Mouse (Mus musculus) forebrain, embryonic 10.5 days (tissue): ENCODE measurements around the gene Arid3b. TPM values are rescaled to one million over a fixed set of nuclear protein-coding genes. Genes with fewer than 3 reads are reported as not detected.
A peak's percentile ranks its signal among the peaks of the same experiment; 100 is the strongest.

Experiments
- DNase-seq: peaks from one replicate; pipeline ENCODE4 v3.0.0-alpha.2; 2017; ENCODE audit warnings: low spot score; ENCODE audit errors: extremely low spot score
- H3K27ac ChIP-seq: fragments of 300-500 bp; sonication (generic); 2 replicates; pipeline ENCODE4 v1.5.1; 2016; ENCODE audit warnings: mild to moderate bottlenecking
- H3K27me3 ChIP-seq: fragments of 300-500 bp; sonication (generic); 2 replicates; pipeline ENCODE4 v1.6.1; 2016; ENCODE audit warnings: mild to moderate bottlenecking; ENCODE audit not compliant: poor library complexity, severe bottlenecking
- H3K36me3 ChIP-seq: fragments of 300-500 bp; sonication (generic); replicated peaks from 2 replicates; pipeline ENCODE4 v1.6.1; 2016; ENCODE audit warnings: mild to moderate bottlenecking, moderate library complexity
- H3K4me1 ChIP-seq: fragments of 300-500 bp; sonication (generic); 2 replicates; pipeline ENCODE4 v1.6.1; 2016
- H3K4me3 ChIP-seq: fragments of 300-500 bp; sonication (generic); 2 replicates; pipeline ENCODE4 v1.5.1; 2016; ENCODE audit warnings: mild to moderate bottlenecking, moderate library complexity
- H3K9me3 ChIP-seq: fragments of 300-500 bp; sonication (generic); 2 replicates; pipeline ENCODE4 v1.6.1; 2016; ENCODE audit warnings: mild to moderate bottlenecking, moderate library complexity
- WGBS: fragments of 180-500 bp; shearing (Covaris S2); methylation state at CpG from one replicate; pipeline ENCODE4 v1.1.7; 2016; 5-methylcytosine and 5-hydroxymethylcytosine counted together
- polyA plus RNA-seq: library from polyadenylated mRNA; unstranded; fragments of >200 nt; fragmentation: Nextera tagmentation; extraction: Ambion mirVana; gene quantifications from 2 replicates; pipeline ENCODE4 v1.2.1, GENCODE M21; 2016

The Arid3b gene
- polyA plus RNA-seq, 1 experiment from 2014 or later = 41.0 TPM

DNA sequence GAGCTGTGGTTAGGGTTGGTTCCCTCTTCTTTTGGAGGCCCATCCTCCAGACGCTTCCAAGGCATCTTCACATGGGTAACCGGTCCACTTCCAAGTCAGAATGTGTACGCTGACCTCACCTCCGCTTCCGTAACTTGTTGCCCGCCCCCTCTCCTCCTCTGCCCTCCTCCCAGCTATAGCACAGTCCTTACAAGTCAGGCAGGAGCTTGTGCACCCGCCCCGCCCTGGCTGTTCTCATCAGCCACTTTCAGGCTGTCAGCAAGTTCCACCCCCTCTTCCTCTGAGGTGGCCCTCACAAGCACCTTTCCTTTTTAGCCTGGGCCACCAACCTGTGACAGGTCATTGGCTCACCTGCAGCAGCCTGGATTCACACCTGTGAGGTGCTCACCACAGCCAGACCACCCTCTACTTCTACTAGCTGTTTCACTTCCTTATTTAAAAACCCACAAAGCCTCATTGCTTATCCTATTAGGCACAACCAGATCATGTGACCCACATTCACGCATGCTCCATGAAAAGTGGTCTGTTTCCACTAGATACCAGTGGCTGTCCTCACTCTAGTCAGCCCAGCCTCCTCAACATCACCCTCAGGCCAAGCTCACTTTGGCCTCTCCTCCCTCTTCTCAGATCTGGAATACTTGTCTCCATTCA lies 36.1 kb downstream of the Arid3b start:
- DNase-seq = no peak
- no peaks in the 10 kb centered on the region for H3K9me3 ChIP-seq
- H3K4me1 ChIP-seq = peaks cover 55% of the 10 kb centered on the region
- H3K27ac ChIP-seq = no peak overlapping the region
- peaks cover 62% of the 10 kb centered on the region for H3K36me3 ChIP-seq
- H3K4me3 ChIP-seq = no peak overlapping the region
- 91% methylated on average over 9 of the region's 9 CpGs for WGBS
- no peaks in the 10 kb centered on the region for H3K27me3 ChIP-seq

DNA sequence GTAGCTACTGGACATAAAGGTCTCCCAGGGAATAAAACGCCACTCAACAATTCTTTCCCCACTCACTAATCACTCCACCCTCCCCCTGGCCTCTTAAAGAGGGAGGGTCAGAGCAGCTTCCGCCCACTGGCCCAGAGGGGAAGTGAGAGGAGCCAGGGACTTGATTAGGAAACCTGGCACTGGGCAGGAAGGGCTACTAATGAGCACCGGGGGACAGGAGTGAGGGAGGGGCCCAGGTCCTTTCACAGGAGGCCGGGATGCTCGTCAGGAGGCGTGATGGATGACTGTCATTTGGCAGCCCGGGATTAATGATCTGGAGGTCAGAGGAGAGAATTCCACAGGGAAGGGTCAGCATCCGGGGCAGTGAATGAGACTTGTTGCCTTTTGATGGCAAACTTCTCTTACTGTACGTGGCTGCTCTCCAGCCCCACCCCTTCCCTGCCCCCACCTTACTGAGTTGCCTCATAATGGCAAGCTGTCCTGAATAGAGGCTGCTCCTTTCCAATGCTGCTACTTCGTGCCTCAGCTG lies 37.8 kb downstream of the Arid3b start:
- peak; percentile 43 for DNase-seq
- WGBS = 20% methylated on average over 10 of the region's 10 CpGs
- peaks cover 42% of the 10 kb centered on the region for H3K4me1 ChIP-seq
- 0 out of 2 replicates have a peak overlapping the region, but pooled peaks have one; percentile 3 for H3K4me3 ChIP-seq
- no peaks in the 10 kb centered on the region for H3K9me3 ChIP-seq
- H3K27ac ChIP-seq = 0 out of 2 replicates have a peak overlapping the region, but pooled peaks have one; percentile 26
- no peaks in the 10 kb centered on the region for H3K27me3 ChIP-seq
- peaks cover 73% of the 10 kb centered on the region for H3K36me3 ChIP-seq

DNA sequence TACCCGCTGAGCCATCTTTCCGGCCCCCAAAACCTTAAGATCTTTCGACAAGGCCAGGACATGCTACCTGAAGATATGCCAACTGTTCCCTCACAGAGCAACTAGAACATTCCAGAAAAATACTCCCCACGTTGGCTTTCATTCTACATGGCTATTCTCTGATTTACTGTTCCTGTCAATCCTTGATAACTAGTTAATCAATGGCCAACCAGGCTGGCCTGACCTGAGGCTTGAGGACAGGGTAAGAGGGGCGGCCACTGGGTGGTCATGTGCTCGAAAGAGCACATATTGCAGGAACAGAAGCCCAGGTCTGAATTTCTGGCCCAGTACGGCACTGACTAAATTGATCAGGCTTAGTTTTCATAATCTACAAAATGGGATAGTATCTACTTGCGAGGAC lies 39.1 kb downstream of the Arid3b start:
- 95% methylated on average over 8 of the region's 8 CpGs for WGBS
- no peaks in the 10 kb centered on the region for H3K27me3 ChIP-seq
- no peak for DNase-seq
- no peak overlapping the region for H3K4me3 ChIP-seq
- H3K36me3 ChIP-seq = peaks cover 83% of the 10 kb centered on the region
- peaks cover 29% of the 10 kb centered on the region for H3K4me1 ChIP-seq
- no peak overlapping the region for H3K27ac ChIP-seq
- no peaks in the 10 kb centered on the region for H3K9me3 ChIP-seq

DNA sequence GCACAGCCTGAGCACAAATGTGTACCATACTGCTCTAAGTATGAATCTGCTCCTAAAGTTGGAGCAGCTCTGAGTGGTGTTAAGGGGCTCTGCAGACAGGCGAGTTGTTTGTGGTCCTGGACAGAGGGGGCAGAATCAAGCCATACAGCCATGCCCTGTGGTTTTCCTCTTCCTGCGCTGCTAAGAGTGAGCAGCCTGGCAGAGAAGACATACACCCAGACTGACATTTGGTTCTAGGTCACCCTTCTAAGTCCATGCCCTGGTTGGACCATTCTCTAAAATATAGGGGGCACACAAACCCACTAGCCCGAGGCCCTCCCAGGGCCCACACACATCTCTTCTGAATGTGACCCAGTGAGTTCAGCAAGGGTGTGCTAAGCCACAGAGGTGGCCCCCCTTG lies 46.9 kb downstream of the Arid3b start:
- Histone ChIP-seq H3K27ac (no peak overlapping the region), H3K27me3 (no peaks in the 10 kb centered on the region), H3K4me1 (no peaks in the 10 kb centered on the region), H3K9me3 (no peaks in the 10 kb centered on the region), H3K36me3 (peaks cover 69% of the 10 kb centered on the region), H3K4me3 (no peak overlapping the region)
- no peak for DNase-seq
- WGBS = 86% methylated on average over 3 of the region's 3 CpGs

DNA sequence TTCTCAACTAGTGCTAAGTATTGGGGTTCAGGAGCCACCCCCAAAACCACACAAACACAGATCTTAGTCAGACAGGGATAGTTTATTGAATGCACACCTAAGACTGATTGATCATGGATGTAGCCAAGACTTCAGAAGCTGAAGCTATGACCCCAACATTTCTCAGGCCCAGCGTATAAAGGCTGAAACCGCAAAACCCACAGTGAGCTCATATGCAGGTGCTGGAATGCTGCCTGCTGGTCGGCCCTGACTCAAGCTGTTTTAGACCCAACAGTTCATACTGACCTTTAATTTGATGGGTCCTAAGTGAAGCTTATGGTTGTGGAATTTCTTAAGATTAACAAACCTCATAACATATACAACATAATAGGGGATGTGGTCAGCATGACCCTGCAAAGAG lies 53.9 kb downstream of the Arid3b start:
- Histone ChIP-seq H3K4me3 (no peak overlapping the region), H3K36me3 (0 out of 2 replicates have a peak, but pooled peaks cover 8% of the 10 kb centered on the region), H3K27me3 (no peaks in the 10 kb centered on the region), H3K27ac (no peak overlapping the region), H3K9me3 (no peaks in the 10 kb centered on the region), H3K4me1 (no peaks in the 10 kb centered on the region)
- 92% methylated on average over 3 of the region's 3 CpGs for WGBS
- DNase-seq = no peak

DNA sequence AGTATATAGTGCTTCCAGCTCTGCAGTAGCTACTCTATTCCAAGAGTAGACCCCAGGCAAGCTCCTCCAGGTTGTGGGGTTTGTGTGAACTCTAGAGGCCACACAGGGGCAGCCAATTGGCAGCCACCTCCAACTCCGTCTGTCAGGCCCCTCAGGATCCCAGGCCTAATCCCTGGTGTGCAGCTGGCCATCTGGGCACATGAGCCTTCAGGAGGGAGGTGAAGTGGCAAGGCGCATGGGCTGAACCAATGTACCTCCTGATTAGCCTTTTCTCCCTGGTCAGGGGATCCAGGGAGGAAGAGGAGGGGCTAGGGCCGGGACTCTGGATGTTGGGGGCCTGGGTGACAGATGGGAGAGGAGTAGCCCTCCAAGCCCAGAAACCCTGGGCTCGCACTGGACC lies 60.9 kb downstream of the Arid3b start:
- H3K4me1 ChIP-seq = peaks cover 20% of the 10 kb centered on the region
- no peak overlapping the region for H3K4me3 ChIP-seq
- H3K27ac ChIP-seq = peak overlapping the region; percentile 53; the same call in 1 of the 2 replicates
- no peak for DNase-seq
- H3K9me3 ChIP-seq = no peaks in the 10 kb centered on the region
- 67% methylated on average over 4 of the region's 4 CpGs for WGBS
- no peaks in the 10 kb centered on the region for H3K27me3 ChIP-seq
- H3K36me3 ChIP-seq = 0 out of 2 replicates have a peak, but pooled peaks cover 2% of the 10 kb centered on the region

DNA sequence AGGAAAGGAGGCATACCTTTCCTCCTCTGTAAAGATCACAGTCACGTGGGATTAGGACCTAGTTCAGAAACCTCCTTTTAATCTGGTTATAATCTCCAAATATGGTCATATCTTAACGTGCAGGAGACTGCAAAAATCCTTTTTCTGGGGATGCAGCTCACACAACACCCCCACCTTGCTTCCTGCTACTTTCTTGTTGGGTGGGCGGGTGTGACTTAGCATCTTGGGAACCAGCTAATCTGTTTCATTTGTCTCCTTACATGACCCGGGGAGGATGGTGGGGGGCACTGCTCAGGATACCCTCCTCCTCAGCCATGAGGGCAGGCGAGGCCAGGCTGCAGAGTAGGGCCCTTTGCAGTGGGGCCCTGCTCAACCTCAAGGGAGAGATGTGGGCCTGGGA lies 61.6 kb downstream of the Arid3b start:
- H3K4me3 ChIP-seq = no peak overlapping the region
- 0 out of 2 replicates have a peak, but pooled peaks cover 2% of the 10 kb centered on the region for H3K36me3 ChIP-seq
- whole genome bisulfite sequencing = 75% methylated on average over 5 of the region's 5 CpGs
- H3K27ac ChIP-seq = peak overlapping the region; percentile 60; the same call in 1 of the 2 replicates
- peaks cover 20% of the 10 kb centered on the region for H3K4me1 ChIP-seq
- H3K9me3 ChIP-seq = no peaks in the 10 kb centered on the region
- no peak for DNase-seq
- H3K27me3 ChIP-seq = no peaks in the 10 kb centered on the region

DNA sequence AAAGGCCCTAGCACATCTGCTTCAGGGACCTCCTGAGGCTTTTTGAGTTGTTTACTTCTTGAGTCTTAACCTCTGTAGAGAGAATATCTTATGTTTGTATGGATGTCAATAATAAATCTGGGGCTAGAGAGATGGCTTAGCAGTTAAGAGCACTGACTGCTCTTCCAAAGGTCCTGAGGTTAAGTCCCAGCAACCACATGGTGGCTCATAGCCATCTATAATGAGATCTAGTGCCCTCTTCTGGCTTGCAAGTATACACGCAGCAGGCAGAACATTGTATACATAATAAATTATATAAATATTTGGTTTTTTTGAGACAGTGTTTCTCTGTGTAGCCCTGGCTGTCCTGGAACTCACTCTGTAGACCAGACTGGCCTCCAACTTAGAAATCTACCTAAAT lies 62.4 kb downstream of the Arid3b start:
- peak overlapping the region; percentile 67; the same call in 1 of the 2 replicates for H3K27ac ChIP-seq
- no peak for DNase-seq

DNA sequence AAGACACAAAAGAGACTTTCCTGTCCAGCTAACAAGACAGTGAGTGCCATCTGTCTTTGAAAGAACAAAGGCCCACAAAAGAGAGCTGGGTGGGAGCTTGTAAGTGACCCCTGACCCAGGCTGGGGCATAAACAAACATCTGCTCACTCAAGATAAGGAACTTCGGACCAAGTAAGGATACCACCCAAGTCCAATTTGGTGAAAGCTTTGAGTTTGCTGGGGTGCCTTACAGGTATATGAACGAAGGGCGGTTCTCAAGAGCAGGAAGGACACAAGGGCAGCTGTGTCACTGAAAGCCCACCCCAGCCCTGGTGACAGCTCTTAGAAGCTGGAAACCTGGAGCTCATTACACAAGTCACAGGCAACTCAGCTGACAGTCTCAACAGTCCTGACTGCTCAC lies 62.8 kb downstream of the Arid3b start:
- Histone ChIP-seq H3K4me1 (peaks cover 20% of the 10 kb centered on the region), H3K9me3 (no peaks in the 10 kb centered on the region), H3K27me3 (no peaks in the 10 kb centered on the region), H3K27ac (peak overlapping the region; percentile 67), H3K4me3 (no peak overlapping the region), H3K36me3 (0 out of 2 replicates have a peak, but pooled peaks cover 2% of the 10 kb centered on the region)
- 88% methylated on average over 3 of the region's 3 CpGs for WGBS
- no peak for DNase-seq

More for the DNA sequence above, 62.4 kb downstream of the Arid3b start:
- WGBS = 6% methylated on average over 1 of the region's 1 CpGs
- H3K27me3 ChIP-seq = no peaks in the 10 kb centered on the region
- H3K36me3 ChIP-seq = 0 out of 2 replicates have a peak, but pooled peaks cover 2% of the 10 kb centered on the region
- no peaks in the 10 kb centered on the region for H3K9me3 ChIP-seq
- H3K4me3 ChIP-seq = no peak overlapping the region
- H3K4me1 ChIP-seq = peaks cover 20% of the 10 kb centered on the region

DNA sequence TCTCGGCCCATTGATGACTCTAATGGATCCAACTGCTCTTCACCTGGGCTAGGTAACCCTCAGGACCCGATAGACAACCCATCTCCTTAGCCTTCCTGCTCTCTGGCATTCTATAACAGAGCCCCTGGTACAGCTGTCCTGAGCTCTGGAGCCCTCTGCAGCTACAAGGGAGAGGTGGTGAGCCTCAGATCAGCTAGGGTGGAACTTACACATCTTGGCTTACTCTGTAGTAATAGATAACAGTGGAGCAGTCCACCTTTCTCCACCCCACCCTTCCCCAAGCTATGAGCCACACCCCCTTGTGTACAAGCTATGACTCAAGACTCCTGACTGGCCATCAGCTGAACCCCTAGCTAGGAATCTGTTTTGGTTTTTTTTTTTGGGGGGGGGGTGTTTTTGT lies 65.8 kb downstream of the Arid3b start:
- Histone ChIP-seq H3K27ac (no peak overlapping the region), H3K36me3 (0 out of 2 replicates have a peak, but pooled peaks cover 2% of the 10 kb centered on the region), H3K27me3 (0 out of 2 replicates have a peak, but pooled peaks cover 7% of the 10 kb centered on the region), H3K4me1 (peaks cover 31% of the 10 kb centered on the region), H3K9me3 (no peaks in the 10 kb centered on the region), H3K4me3 (no peak overlapping the region)
- 90% methylated on average over 2 of the region's 2 CpGs for WGBS
- no peak for DNase-seq

DNA sequence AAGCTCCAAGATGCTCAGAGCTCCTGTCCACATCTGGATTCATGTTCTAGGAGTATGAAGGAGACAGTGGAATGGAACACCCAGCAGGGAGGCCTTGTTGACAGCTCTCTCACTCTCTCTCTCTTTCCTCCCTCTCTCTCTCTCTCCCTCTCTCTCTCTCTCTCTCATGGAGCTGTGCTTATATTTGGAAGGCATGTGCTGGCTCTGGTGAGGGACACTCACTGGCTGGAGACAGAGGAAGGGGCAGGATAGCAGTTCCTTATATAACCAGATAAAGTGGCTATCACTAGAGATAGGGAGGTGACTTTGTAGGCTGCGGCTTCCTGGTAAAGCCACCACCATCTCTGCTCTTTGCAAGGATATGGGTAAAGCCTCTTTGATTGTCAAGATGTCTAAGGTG lies 66.4 kb downstream of the Arid3b start:
- 94% methylated on average over 1 of the region's 1 CpGs for WGBS
- no peak for DNase-seq
- Histone ChIP-seq H3K27me3 (0 out of 2 replicates have a peak, but pooled peaks cover 7% of the 10 kb centered on the region), H3K9me3 (no peaks in the 10 kb centered on the region), H3K4me3 (no peak overlapping the region), H3K36me3 (0 out of 2 replicates have a peak, but pooled peaks cover 2% of the 10 kb centered on the region), H3K4me1 (peaks cover 27% of the 10 kb centered on the region), H3K27ac (0 out of 2 replicates have a peak overlapping the region, but pooled peaks have one; percentile 62)

DNA sequence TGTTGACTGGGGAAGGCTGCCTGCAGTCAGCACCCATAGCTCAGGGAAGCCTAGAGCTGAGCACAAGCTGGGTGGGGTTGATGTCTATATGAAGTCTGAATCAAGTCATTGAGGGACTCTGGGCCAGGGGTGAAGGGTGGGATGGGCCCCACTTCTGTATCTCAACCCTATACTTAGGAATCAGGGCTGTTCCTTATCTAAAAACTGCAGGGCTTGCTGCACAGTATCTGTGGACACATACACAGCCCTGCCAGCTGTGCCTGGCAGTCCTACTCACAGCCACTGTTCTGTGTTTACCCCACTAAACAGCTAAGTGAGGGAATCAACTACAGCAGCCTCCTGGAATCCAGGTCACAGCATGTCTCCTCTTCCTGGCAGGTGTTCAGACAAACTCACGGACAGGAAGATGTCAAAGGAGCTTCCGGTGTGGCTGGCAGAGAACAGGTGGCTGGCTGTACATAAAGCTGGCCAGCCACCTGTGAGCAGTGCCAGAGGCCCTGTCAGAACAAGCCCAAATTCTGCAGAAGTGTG lies 67.0 kb downstream of the Arid3b start:
- Histone ChIP-seq H3K27me3 (0 out of 2 replicates have a peak, but pooled peaks cover 7% of the 10 kb centered on the region), H3K4me1 (peaks cover 29% of the 10 kb centered on the region)
- DNase-seq = no peak

DNA sequence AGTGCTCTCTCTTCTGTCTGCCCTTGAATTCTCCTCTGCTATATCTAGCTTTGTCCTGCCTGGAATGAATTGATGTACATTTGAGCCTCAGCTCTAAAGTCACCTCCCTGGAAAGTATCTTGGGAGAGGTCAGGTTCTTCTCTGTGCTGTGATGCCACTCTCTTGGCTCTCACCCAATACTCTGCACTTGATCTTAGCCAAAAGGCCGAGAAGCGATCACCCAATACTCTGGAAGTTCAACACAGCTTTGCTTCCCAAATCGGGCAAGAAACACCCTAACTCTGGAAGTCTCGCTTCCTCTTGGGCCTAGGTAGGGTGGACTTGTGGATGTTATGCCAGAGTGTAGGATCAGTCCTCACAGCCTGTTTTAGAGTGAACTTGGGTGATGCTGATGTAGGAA lies 69.4 kb downstream of the Arid3b start:
- 0 out of 2 replicates have a peak, but pooled peaks cover 7% of the 10 kb centered on the region for H3K27me3 ChIP-seq
- peaks cover 41% of the 10 kb centered on the region for H3K4me1 ChIP-seq
- DNase-seq = no peak
- 0 out of 2 replicates have a peak, but pooled peaks cover 2% of the 10 kb centered on the region for H3K36me3 ChIP-seq
- peak overlapping the region; percentile 1; the same call in 1 of the 2 replicates for H3K4me3 ChIP-seq
- H3K9me3 ChIP-seq = no peaks in the 10 kb centered on the region
- no peak overlapping the region for H3K27ac ChIP-seq
- WGBS = 92% methylated on average over 4 of the region's 4 CpGs

More for the DNA sequence above, 67.0 kb downstream of the Arid3b start:
- 67% methylated on average over 2 of the region's 2 CpGs for WGBS
- no peak overlapping the region for H3K4me3 ChIP-seq
- 0 out of 2 replicates have a peak, but pooled peaks cover 2% of the 10 kb centered on the region for H3K36me3 ChIP-seq
- H3K27ac ChIP-seq = 0 out of 2 replicates have a peak overlapping the region, but pooled peaks have one; percentile 62
- H3K9me3 ChIP-seq = no peaks in the 10 kb centered on the region
